Mouse (Mus musculus): ENCODE data around the gene Klc1. TPM values are rescaled to one million over a fixed set of nuclear protein-coding genes. Genes with fewer than 3 reads are reported as not detected.

Klc1 gene
- polyA plus RNA-seq, 1 experiment from 2014 or later, result 598 TPM

- Histone ChIP-seq H3K36me3 (ENCODE audit: control insufficient read depth, insufficient read depth, low read length) (peaks cover 25% of the 10 kb centered on the region), H3K9ac (replicated peaks; ENCODE audit: low read depth, low read length) (no peak overlapping the region), H3K9me3 (ENCODE audit: control insufficient read depth, low read length) (no peaks in the 10 kb centered on the region), H3K27me3 (ENCODE audit: control insufficient read depth, insufficient read depth, low read length) (no peaks in the 10 kb centered on the region), H3K4me1 (ENCODE audit: control insufficient read depth, insufficient read depth, low read length) (no peaks in the 10 kb centered on the region), H3K27ac (ENCODE audit: low read depth, low read length) (no peak overlapping the region), H3K4me3 (ENCODE audit: low read depth, low read length) (no peak overlapping the region), H3K4me2 (ENCODE audit: low read depth, low read length) (no peak overlapping the region)
- ATAC-seq (ENCODE audit: low read depth), result no peak
- WGBS, result 72% methylated on average over 4 of the region's 4 CpGs
Observed at GRCm38 (mm10) chr12:111821931-111822330, 63.3 kb downstream of the Klc1 start.

- ATAC-seq (ENCODE audit: low read depth), result no peak
- Histone ChIP-seq H3K4me2 (ENCODE audit: low read depth, low read length) (no peak overlapping the region), H3K27ac (ENCODE audit: low read depth, low read length) (no peak overlapping the region), H3K4me1 (ENCODE audit: control insufficient read depth, insufficient read depth, low read length) (no peaks in the 10 kb centered on the region), H3K27me3 (ENCODE audit: control insufficient read depth, insufficient read depth, low read length) (no peaks in the 10 kb centered on the region), H3K9me3 (ENCODE audit: control insufficient read depth, low read length) (no peaks in the 10 kb centered on the region), H3K9ac (replicated peaks; ENCODE audit: low read depth, low read length) (no peak overlapping the region), H3K4me3 (ENCODE audit: low read depth, low read length) (no peak overlapping the region), H3K36me3 (ENCODE audit: control insufficient read depth, insufficient read depth, low read length) (peaks cover 71% of the 10 kb centered on the region)
- WGBS, result 89% methylated on average over 12 of the region's 12 CpGs
Observed at GRCm38 (mm10) chr12:111827556-111827955, 68.9 kb downstream of the Klc1 start.

GRCm38 (mm10) chr12:111829447-111829846, 70.8 kb downstream of the Klc1 start:
- no peak overlapping the region for H3K4me3 ChIP-seq (ENCODE audit: low read depth, low read length)
- ATAC-seq (ENCODE audit: low read depth), result no peak
- H3K4me1 ChIP-seq (ENCODE audit: control insufficient read depth, insufficient read depth, low read length), result no peaks in the 10 kb centered on the region
- no peak overlapping the region for H3K9ac ChIP-seq (replicated peaks; ENCODE audit: low read depth, low read length)
- 44% methylated on average over 5 of the region's 5 CpGs for WGBS
- no peaks in the 10 kb centered on the region for H3K27me3 ChIP-seq (ENCODE audit: control insufficient read depth, insufficient read depth, low read length)
- peaks cover 79% of the 10 kb centered on the region for H3K36me3 ChIP-seq (ENCODE audit: control insufficient read depth, insufficient read depth, low read length)
- no peaks in the 10 kb centered on the region for H3K9me3 ChIP-seq (ENCODE audit: control insufficient read depth, low read length)
- H3K27ac ChIP-seq (ENCODE audit: low read depth, low read length), result no peak overlapping the region
- H3K4me2 ChIP-seq (ENCODE audit: low read depth, low read length), result no peak overlapping the region

- Histone ChIP-seq H3K4me3 (ENCODE audit: low read depth, low read length) (no peak overlapping the region), H3K27me3 (ENCODE audit: control insufficient read depth, insufficient read depth, low read length) (no peaks in the 10 kb centered on the region), H3K27ac (ENCODE audit: low read depth, low read length) (no peak overlapping the region), H3K36me3 (ENCODE audit: control insufficient read depth, insufficient read depth, low read length) (peaks cover 75% of the 10 kb centered on the region), H3K9me3 (ENCODE audit: control insufficient read depth, low read length) (no peaks in the 10 kb centered on the region), H3K4me2 (ENCODE audit: low read depth, low read length) (no peak overlapping the region), H3K9ac (replicated peaks; ENCODE audit: low read depth, low read length) (no peak overlapping the region), H3K4me1 (ENCODE audit: control insufficient read depth, insufficient read depth, low read length) (no peaks in the 10 kb centered on the region)
- 84% methylated on average over 9 of the region's 9 CpGs for WGBS
- ATAC-seq (ENCODE audit: low read depth), result no peak
Observed at GRCm38 (mm10) chr12:111829954-111830353, 71.3 kb downstream of the Klc1 start.

- no peak for ATAC-seq (ENCODE audit: low read depth)
- Histone ChIP-seq H3K4me2 (ENCODE audit: low read depth, low read length) (no peak overlapping the region), H3K9ac (replicated peaks; ENCODE audit: low read depth, low read length) (no peak overlapping the region), H3K4me3 (ENCODE audit: low read depth, low read length) (no peak overlapping the region), H3K9me3 (ENCODE audit: control insufficient read depth, low read length) (no peaks in the 10 kb centered on the region), H3K4me1 (ENCODE audit: control insufficient read depth, insufficient read depth, low read length) (no peaks in the 10 kb centered on the region), H3K36me3 (ENCODE audit: control insufficient read depth, insufficient read depth, low read length) (peaks cover 71% of the 10 kb centered on the region), H3K27me3 (ENCODE audit: control insufficient read depth, insufficient read depth, low read length) (no peaks in the 10 kb centered on the region), H3K27ac (ENCODE audit: low read depth, low read length) (no peak overlapping the region)
- 90% methylated on average over 10 of the region's 10 CpGs for WGBS
Observed at GRCm38 (mm10) chr12:111830375-111830774, 71.7 kb downstream of the Klc1 start.

GRCm38 (mm10) chr12:111832643-111833042, 74.0 kb downstream of the Klc1 start:
- Histone ChIP-seq H3K36me3 (ENCODE audit: control insufficient read depth, insufficient read depth, low read length) (peaks cover 63% of the 10 kb centered on the region), H3K9me3 (ENCODE audit: control insufficient read depth, low read length) (no peaks in the 10 kb centered on the region), H3K9ac (replicated peaks; ENCODE audit: low read depth, low read length) (no peak overlapping the region), H3K4me3 (ENCODE audit: low read depth, low read length) (no peak overlapping the region), H3K27ac (ENCODE audit: low read depth, low read length) (no peak overlapping the region), H3K4me2 (ENCODE audit: low read depth, low read length) (no peak overlapping the region), H3K4me1 (ENCODE audit: control insufficient read depth, insufficient read depth, low read length) (no peaks in the 10 kb centered on the region), H3K27me3 (ENCODE audit: control insufficient read depth, insufficient read depth, low read length) (no peaks in the 10 kb centered on the region)
- WGBS, result 75% methylated on average over 5 of the region's 5 CpGs
- ATAC-seq (ENCODE audit: low read depth), result no peak

- Histone ChIP-seq H3K4me1 (ENCODE audit: control insufficient read depth, insufficient read depth, low read length) (no peaks in the 10 kb centered on the region), H3K36me3 (ENCODE audit: control insufficient read depth, insufficient read depth, low read length) (peaks cover 61% of the 10 kb centered on the region), H3K4me2 (ENCODE audit: low read depth, low read length) (no peak overlapping the region), H3K27ac (ENCODE audit: low read depth, low read length) (no peak overlapping the region), H3K27me3 (ENCODE audit: control insufficient read depth, insufficient read depth, low read length) (no peaks in the 10 kb centered on the region), H3K4me3 (ENCODE audit: low read depth, low read length) (no peak overlapping the region), H3K9me3 (ENCODE audit: control insufficient read depth, low read length) (no peaks in the 10 kb centered on the region), H3K9ac (replicated peaks; ENCODE audit: low read depth, low read length) (no peak overlapping the region)
- ATAC-seq (ENCODE audit: low read depth), result no peak
- whole genome bisulfite sequencing, result 88% methylated on average over 10 of the region's 10 CpGs
Observed at GRCm38 (mm10) chr12:111833457-111833856, 74.8 kb downstream of the Klc1 start.

GRCm38 (mm10) chr12:111842565-111843433, 84.2 kb downstream of the Klc1 start:
- WGBS, result 86% methylated on average over 15 of the region's 15 CpGs
- Histone ChIP-seq H3K4me1 (ENCODE audit: control insufficient read depth, insufficient read depth, low read length) (no peaks in the 10 kb centered on the region), H3K9me3 (ENCODE audit: control insufficient read depth, low read length) (no peaks in the 10 kb centered on the region), H3K4me2 (ENCODE audit: low read depth, low read length) (no peak overlapping the region), H3K36me3 (ENCODE audit: control insufficient read depth, insufficient read depth, low read length) (peaks cover 10% of the 10 kb centered on the region; the same call in 1 of the 2 replicates), H3K4me3 (ENCODE audit: low read depth, low read length) (no peak overlapping the region), H3K27me3 (ENCODE audit: control insufficient read depth, insufficient read depth, low read length) (no peaks in the 10 kb centered on the region), H3K9ac (replicated peaks; ENCODE audit: low read depth, low read length) (no peak overlapping the region), H3K27ac (ENCODE audit: low read depth, low read length) (no peak overlapping the region)
- no peak for ATAC-seq (ENCODE audit: low read depth)

GRCm38 (mm10) chr12:111843470-111843869, 84.8 kb downstream of the Klc1 start:
- 69% methylated on average over 2 of the region's 2 CpGs for WGBS
- Histone ChIP-seq H3K4me1 (ENCODE audit: control insufficient read depth, insufficient read depth, low read length) (no peaks in the 10 kb centered on the region), H3K9me3 (ENCODE audit: control insufficient read depth, low read length) (no peaks in the 10 kb centered on the region), H3K27me3 (ENCODE audit: control insufficient read depth, insufficient read depth, low read length) (no peaks in the 10 kb centered on the region), H3K4me3 (ENCODE audit: low read depth, low read length) (no peak overlapping the region), H3K4me2 (ENCODE audit: low read depth, low read length) (no peak overlapping the region), H3K36me3 (ENCODE audit: control insufficient read depth, insufficient read depth, low read length) (peaks cover 4% of the 10 kb centered on the region; the same call in 1 of the 2 replicates), H3K9ac (replicated peaks; ENCODE audit: low read depth, low read length) (no peak overlapping the region), H3K27ac (ENCODE audit: low read depth, low read length) (no peak overlapping the region)
- ATAC-seq (ENCODE audit: low read depth), result no peak
